ENCODE assay signal across 19 mouse cellular contexts in genomic region chr4:81628496-81628828, GRCm38 (mm10).
DNase-seq lines count a peak whose midpoint lies in the region; ATAC-seq and TF ChIP-seq lines count a peak whose summit lies in the region.
"Had no signal": no experiment of that assay in that cellular context is flagged by ENCODE, and none has a peak within 500 bp of the region (broad histone marks: within the 10 kb centered on the region; RNA-seq: fewer than 3 reads in every experiment).

No protein-coding gene starts in this region.

- no peaks in the 10 kb centered on the region for H3K36me3 ChIP-seq in neural tube, embryonic 12.5 days
- H3K36me3 ChIP-seq in neural tube, embryonic 13.5 days: no peaks in the 10 kb centered on the region
- H3K36me3 ChIP-seq in midbrain, postnatal 0 days (ENCODE audit: insufficient read depth, low read length): no peaks in the 10 kb centered on the region
- H3K36me3 ChIP-seq: hindbrain, embryonic 12.5 days; hindbrain, embryonic 15.5 days had no signal

- WGBS in neural tube, embryonic 12.5 days: 17% methylated on average over 3 of the region's 3 CpGs
- 19% methylated on average over 3 of the region's 3 CpGs for WGBS in neural tube, embryonic 13.5 days
- WGBS in midbrain, postnatal 0 days: 66% methylated on average over 3 of the region's 3 CpGs

- H3K9me3 ChIP-seq in neural tube, embryonic 12.5 days: no peaks in the 10 kb centered on the region
- H3K9me3 ChIP-seq in neural tube, embryonic 13.5 days: no peaks in the 10 kb centered on the region
- H3K9me3 ChIP-seq in midbrain, postnatal 0 days (ENCODE audit: low read length): no peaks in the 10 kb centered on the region
- H3K9me3 ChIP-seq: hindbrain, embryonic 12.5 days; hindbrain, embryonic 15.5 days had no signal

- no peak overlapping the region for H3K4me3 ChIP-seq in neural tube, embryonic 12.5 days
- no peak overlapping the region for H3K4me3 ChIP-seq in neural tube, embryonic 13.5 days
- no peak overlapping the region for H3K4me3 ChIP-seq in midbrain, postnatal 0 days (ENCODE audit: low read depth, low read length)
- H3K4me3 ChIP-seq: gastrocnemius, adult 2 months; hindbrain, embryonic 12.5 days; hindbrain, embryonic 15.5 days had no signal

- no peak overlapping the region; the same call in 1 of the 2 replicates for H3K27ac ChIP-seq in neural tube, embryonic 12.5 days
- H3K27ac ChIP-seq in neural tube, embryonic 13.5 days (replicated peaks): 0 out of 2 replicates have a peak overlapping the region, but pooled peaks have one; percentile 19
- H3K27ac ChIP-seq in midbrain, postnatal 0 days (ENCODE audit: low read depth, low read length): no peak overlapping the region
- H3K27ac ChIP-seq: gastrocnemius, adult 2 months; hindbrain, embryonic 12.5 days; hindbrain, embryonic 15.5 days had no signal

- H3K4me2 ChIP-seq in neural tube, embryonic 12.5 days (replicated peaks): peak overlapping the region; percentile 22; the same call in 1 of the 2 replicates
- no peak overlapping the region for H3K4me2 ChIP-seq in neural tube, embryonic 13.5 days
- no peak overlapping the region for H3K4me2 ChIP-seq in midbrain, postnatal 0 days (ENCODE audit: low read depth, low read length, poor library complexity, severe bottlenecking)
- H3K4me2 ChIP-seq: heart, embryonic 11.5 days; hindbrain, embryonic 12.5 days; hindbrain, embryonic 15.5 days had no signal

- peak; percentile 63 for ATAC-seq in neural tube, embryonic 12.5 days (ENCODE audit: low FRiP score, low read depth)
- ATAC-seq in neural tube, embryonic 13.5 days (ENCODE audit: low read depth): 0 out of 2 replicates have a peak, but pooled peaks have one; percentile 11
- no peak for ATAC-seq in midbrain, postnatal 0 days (ENCODE audit: low FRiP score)
- ATAC-seq: forebrain, embryonic 14.5 days; forebrain, postnatal 0 days had no signal

- DNase-seq in embryo, embryonic 10 days (ENCODE audit: low spot score): peak; percentile 5
- no peak for DNase-seq in embryo, embryonic 10.5 days (ENCODE audit: low spot score)
- DNase-seq in neural tube, embryonic 10.5 days (ENCODE audit: extremely low spot score, low spot score): no peak
- no peak for DNase-seq in midbrain, postnatal 0 days (ENCODE audit: low spot score)
- DNase-seq: adrenal gland, postnatal 10 days; adrenal gland, postnatal 36 days; cerebellum, adult 18-20 months; cerebellum, adult 9-10 months; cerebellum, postnatal 14 days; forebrain, postnatal 0 days; gastrocnemius, adult 2 months; gastrocnemius, postnatal 14 days; heart, adult 11 months had no signal

- peaks cover 11% of the 10 kb centered on the region for H3K4me1 ChIP-seq in neural tube, embryonic 12.5 days
- peaks cover 18% of the 10 kb centered on the region for H3K4me1 ChIP-seq in neural tube, embryonic 13.5 days (replicated peaks)
- H3K4me1 ChIP-seq in midbrain, postnatal 0 days (ENCODE audit: insufficient read depth, low read length): no peaks in the 10 kb centered on the region
- H3K4me1 ChIP-seq: hindbrain, embryonic 15.5 days had no signal

- no peak for TF ChIP-seq CTCF in midbrain, postnatal 0 days (IDR thresholded peaks at IDR 0.05)

- H3K9ac ChIP-seq in neural tube, embryonic 12.5 days: no peak overlapping the region
- H3K9ac ChIP-seq in neural tube, embryonic 13.5 days: no peak overlapping the region
- H3K9ac ChIP-seq in midbrain, postnatal 0 days (replicated peaks; ENCODE audit: low read length, poor library complexity, severe bottlenecking): no peak overlapping the region
- H3K9ac ChIP-seq: forebrain, postnatal 0 days; hindbrain, embryonic 12.5 days; hindbrain, embryonic 15.5 days had no signal

- no peaks in the 10 kb centered on the region for H3K27me3 ChIP-seq in neural tube, embryonic 12.5 days (replicated peaks)
- H3K27me3 ChIP-seq in neural tube, embryonic 13.5 days: no peaks in the 10 kb centered on the region
- no peaks in the 10 kb centered on the region for H3K27me3 ChIP-seq in midbrain, postnatal 0 days (ENCODE audit: insufficient read depth, low read length)
- H3K27me3 ChIP-seq: hindbrain, embryonic 12.5 days; hindbrain, embryonic 15.5 days had no signal
